Mouse (Mus musculus) heart, postnatal 25 days (tissue): ENCODE data around the gene Lhfpl5. TPM values are rescaled to one million over a fixed set of nuclear protein-coding genes. Genes with fewer than 3 reads are reported as not detected.

Experiments
- DNase-seq: peaks from one replicate; pipeline ENCODE4 v3.0.0; 2022; ENCODE audit warnings: low spot score
- intact Hi-C: fragments of 180-260 bp; cut with DNase I; formaldehyde crosslinking; loops from one replicate; pipeline ENCODE4 v1.15.1; 2025
- microRNA-seq: library from miRNA; unstranded; fragments of <30 nt; microRNA quantifications from one replicate; pipeline ENCODE4 v1.2.0, GENCODE M21; 2022
- total RNA-seq, 2 experiments: library from RNA; stranded (reverse); gene quantifications; 2 replicates each; pipeline ENCODE4 v1.2.3; 2021

The Lhfpl5 gene
- total RNA-seq, 2 experiments from 2014 or later: not detected

DNA sequence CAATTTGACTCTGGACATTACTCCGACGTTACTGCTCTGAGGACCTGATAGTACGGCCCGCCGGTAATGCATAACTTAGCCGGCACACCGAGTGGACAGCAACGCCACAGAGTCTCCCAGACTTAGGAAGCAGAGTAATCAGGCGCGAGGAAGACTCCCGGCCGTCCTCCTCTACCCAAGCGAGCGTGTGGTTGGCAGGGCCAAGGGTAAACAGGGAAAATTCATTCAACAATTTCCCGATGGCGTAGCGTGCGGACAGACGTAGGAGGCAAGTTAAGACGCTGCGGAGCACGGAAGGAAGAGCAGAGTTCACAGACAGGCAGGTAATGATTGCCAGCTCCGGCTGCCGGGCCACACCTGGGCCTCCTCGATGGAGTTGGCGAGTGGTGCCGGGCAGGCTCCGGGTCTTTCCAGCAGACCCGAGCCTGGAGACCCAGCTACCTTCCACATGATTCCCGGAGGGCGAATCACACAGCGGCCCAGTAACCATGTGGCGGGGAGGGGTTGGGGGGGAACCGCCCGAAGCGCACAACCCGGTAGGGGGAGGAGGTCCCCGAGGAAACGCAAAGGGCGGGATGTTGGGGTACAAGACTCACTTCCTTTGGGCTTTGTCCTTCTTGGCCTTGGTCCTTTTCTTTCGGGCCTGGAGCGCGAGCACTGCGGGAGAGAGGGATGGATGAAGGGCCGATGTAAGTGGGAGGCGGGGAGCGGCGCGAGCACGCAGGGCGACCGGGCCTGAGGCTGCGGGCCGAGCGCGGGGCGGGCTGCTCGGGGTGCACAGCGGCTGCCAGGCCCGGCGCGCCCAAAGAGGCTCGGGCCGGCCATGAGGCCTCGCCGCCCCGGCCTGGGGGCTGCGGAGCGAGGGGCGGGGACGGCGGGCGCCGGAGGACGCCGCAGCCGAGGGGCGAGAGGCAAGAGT is 46.2 kb downstream of the Lhfpl5 start:
- peak; percentile 31 for DNase-seq
- intact Hi-C loops: no loop called here

DNA sequence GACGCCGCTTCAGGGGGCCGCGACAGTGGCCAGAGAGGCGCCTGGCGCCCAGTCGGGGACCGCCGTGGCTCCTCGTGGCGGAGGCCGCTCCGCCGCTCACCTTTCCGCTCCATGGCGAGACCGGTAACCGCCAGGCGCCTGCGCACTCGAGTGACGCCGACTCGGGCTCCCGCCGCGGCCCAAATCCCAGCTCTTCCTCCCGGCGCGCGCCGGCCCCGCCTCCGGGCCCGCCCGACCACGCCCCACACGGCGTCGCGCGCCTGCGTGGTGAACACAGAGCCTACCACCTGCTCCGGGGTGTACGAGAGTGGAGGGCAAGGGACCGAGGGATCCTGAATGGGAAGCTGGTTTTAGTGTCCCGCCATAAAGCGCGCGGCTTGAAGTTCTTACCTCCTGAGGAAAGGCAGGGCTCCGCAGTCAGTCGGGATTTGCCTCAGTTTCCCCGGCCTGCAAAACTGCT is 46.9 kb downstream of the Lhfpl5 start, which contains the start of gene Srpk1:
Gene Srpk1 (minus strand): TSS at position 410 of the 460 bp plus-strand sequence.
- intact Hi-C loops: no loop called here
- DNase-seq: peak; percentile 80

DNA sequence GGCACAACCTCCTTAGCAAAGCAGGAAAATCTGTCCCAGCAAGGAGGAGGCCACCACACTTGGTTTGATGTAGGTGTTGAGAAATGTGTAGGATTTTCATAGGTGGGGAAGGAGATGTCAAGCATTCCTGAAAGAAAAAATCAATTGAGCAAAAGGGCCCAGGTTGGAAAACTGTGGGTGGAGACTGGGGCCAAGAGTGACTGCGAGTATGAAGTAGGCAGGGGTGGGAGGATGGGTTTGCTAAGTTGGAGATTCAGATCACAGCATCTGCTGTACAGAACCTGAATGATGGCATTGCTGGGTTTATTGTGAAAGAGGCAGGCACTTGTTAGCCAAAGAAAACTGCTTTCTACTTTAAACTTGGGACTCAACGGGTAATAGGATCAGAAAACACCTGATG is 49.4 kb downstream of the Lhfpl5 start:
- intact Hi-C loops: no loop called here
- no peak for DNase-seq

DNA sequence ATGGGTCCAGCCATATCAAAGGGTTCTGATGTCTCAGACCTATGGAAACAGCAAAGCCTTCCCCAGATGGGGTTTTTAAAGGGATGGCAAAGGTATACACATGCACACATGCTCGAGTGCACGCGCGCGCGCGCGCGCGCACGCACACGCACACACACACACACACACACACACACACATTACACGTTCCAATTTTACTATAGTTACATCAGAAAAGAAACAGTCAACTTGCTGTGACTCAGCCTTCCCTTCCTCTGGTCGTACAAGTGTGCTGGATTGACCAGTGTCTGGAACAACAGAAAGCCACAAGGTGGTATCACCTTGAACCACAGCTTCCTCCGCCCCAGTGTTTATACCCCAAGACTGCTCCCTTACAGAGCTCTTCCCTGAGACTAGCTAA is 49.9 kb downstream of the Lhfpl5 start:
- intact Hi-C loops: no loop called here

DNA sequence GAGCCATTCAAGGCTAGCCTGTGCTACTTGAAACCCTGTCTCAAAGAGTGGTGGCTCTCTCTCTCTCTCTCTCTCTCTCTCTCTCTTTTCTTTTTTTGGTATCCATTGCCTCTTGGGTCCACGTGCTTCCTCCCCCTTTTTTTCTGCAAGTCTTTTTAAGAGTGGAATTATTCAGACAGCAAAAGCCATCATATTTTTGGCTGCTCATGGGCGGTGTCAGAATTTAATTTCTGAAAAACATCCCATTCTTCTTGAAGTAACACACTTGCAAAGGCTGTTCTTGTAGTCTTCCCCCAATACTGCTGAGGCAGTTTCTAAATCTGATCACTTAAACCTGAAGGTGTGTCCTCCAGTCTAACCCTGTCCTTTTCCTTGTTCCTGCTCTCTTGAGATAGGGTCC is 51.5 kb downstream of the Lhfpl5 start:
- DNase-seq: no peak
- intact Hi-C loops: no loop called here

More for the DNA sequence above, 49.9 kb downstream of the Lhfpl5 start:
- no peak for DNase-seq

DNA sequence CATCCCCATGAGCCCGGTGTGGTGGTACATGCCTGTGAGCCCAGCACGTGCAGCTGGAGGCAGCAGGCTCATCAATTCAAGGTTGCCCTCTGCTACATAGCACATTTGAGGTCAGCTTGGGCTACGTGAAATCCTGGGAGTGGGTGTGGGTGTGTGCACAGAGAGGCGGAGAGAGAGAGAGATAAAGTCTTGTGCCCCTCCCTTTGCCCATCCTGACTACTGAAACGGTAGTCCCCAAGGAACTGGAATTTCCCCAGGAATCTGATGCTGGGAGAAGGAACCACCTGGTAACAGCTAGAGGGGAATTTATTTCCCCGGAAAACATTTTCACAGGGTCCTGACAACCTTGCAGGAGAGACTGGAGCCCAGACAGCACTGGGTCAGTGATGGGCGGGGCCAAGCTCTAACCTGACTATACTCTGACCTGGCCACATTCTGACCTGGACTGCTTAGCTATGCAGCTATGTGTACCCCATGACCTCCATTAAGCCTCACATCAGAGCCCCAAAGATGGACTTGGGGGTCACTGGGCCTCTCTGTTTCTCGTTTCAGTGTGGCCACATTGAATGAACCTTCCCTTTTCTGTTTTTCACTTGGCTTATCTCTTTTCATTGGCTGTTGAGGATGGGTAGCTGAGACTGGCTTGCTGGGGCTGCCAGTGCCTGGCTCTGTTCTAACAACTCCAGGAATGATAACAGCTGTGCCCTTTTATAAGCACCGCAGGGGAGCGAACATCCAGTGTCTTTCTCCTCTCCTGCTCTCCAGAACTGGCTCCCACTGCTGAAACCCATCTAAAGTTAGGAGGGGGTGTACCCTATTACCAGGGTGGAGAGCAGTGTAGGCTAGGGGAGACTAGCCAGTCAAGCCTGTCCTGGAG is 53.0 kb downstream of the Lhfpl5 start:
- no peak for DNase-seq
- intact Hi-C loops: no loop called here

DNA sequence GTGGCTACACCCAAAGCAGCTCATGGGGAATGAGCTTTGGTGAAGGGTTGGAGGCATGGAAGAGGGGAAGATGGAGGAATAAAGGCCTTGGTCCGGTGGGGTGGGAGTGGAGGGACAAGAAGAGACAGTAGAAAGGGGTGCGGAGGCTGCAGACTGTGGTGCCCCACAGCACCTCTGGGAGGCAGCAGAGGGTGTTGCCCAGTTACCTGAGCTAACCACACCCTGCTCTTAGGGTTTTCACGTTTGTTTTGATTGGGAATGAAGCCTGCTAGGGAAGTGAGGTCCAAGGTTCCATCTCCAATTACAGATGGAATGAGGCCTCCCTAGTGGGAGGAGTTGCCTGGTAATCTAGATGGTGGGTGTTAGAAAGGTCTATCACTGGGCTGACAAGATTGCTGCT is 53.7 kb downstream of the Lhfpl5 start:
- no peak for DNase-seq
- intact Hi-C loops: no loop called here

Small RNA genes within 50 kb of the gene (microRNA-seq; reads per million reads assigned to microRNA genes)
- gene Gm25195: not detected
- gene Mir6969: not detected

Other genes with a start within 250 kb of the Lhfpl5 start
- 100 to 1,000 TPM; 359 to 375 TPM for gene Rpl10a, start 247.2 kb upstream of the Lhfpl5 start, total RNA-seq
- 10 to 100 TPM; 12.2 to 14.4 TPM for gene Tead3, start 224.8 kb upstream of the Lhfpl5 start, total RNA-seq
- under 1 TPM in 1 of 2 experiments, not detected in 1; 0.34 TPM for gene Tulp1, start 210.4 kb upstream of the Lhfpl5 start, total RNA-seq
- gene Fkbp5, start 58.1 kb upstream of the Lhfpl5 start, total RNA-seq: 10 to 100 TPM; 33.0 to 41.0 TPM
- gene Armc12, start 44.8 kb upstream of the Lhfpl5 start, total RNA-seq: not detected
- not detected for gene Clpsl2, start 26.2 kb upstream of the Lhfpl5 start, total RNA-seq
- not detected for gene Clps, start 14.9 kb upstream of the Lhfpl5 start, total RNA-seq
- 10 to 100 TPM; 32.6 to 35.5 TPM for gene Srpk1, start 47.1 kb downstream of the Lhfpl5 start, total RNA-seq
- gene Slc26a8, start 114.6 kb downstream of the Lhfpl5 start, total RNA-seq: under 1 TPM; 0.16 to 0.78 TPM
- 10 to 100 TPM; 55.0 to 55.8 TPM for gene Mapk14, start 115.7 kb downstream of the Lhfpl5 start, total RNA-seq
- gene AC170998.1, start 150.4 kb downstream of the Lhfpl5 start, total RNA-seq: under 1 TPM in 1 of 2 experiments, not detected in 1; 0.88 TPM
- under 1 TPM; 0.17 to 0.18 TPM for gene Mapk13, start 193.7 kb downstream of the Lhfpl5 start, total RNA-seq
- gene Brpf3, start 225.4 kb downstream of the Lhfpl5 start, total RNA-seq: 10 to 100 TPM; 12.4 to 16.2 TPM